Mouse (Mus musculus) liver, adult 2 months (tissue): ENCODE data around the gene 4933416C03Rik.

Experiments
- CTCF ChIP-seq: fragments of 200-500 bp; IDR thresholded peaks from 2 replicates; pipeline ENCODE4 v1.5.1; 2011; ENCODE audit warnings: low read depth, low read length, control low read depth
- POLR2A ChIP-seq: fragments of 200-500 bp; IDR thresholded peaks from 2 replicates; pipeline ENCODE4 v1.6.1; 2011; ENCODE audit warnings: low read length, control low read depth; ENCODE audit not compliant: insufficient read depth; ENCODE audit errors: extremely low read depth

- no peak for TF ChIP-seq CTCF
- TF ChIP-seq POLR2A = no peak
Observed at GRCm38 (mm10) chr10:116146091-116146490, 32.4 kb upstream of the 4933416C03Rik start.
